25 mouse cellular contexts compared by ENCODE assay signal in the genomic region with DNA sequence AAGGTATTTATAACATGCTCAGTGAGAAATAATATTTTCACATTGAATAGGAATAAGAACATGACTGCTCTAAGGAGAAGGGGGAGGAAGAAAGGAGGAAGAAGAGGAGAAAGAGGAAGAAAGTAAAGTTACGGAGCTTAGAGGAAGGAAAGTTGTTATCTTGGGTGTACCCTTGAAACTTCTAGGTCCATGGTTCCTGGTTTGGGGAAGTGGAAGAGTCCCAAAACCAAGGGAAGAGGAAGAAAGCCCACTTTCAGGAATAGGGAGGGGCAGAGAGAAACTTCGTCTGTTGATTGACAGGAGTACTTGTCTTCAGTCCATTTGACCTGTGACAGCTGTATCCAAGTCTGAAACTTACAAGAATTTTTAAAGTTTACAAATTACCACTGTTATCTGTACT.
DNase-seq lines count a peak whose midpoint lies in the region; ATAC-seq and TF ChIP-seq lines count a peak whose summit lies in the region.
"Had no signal": no experiment of that assay in that cellular context is flagged by ENCODE, and none has a peak within 500 bp of the region (broad histone marks: within the 10 kb centered on the region; RNA-seq: fewer than 3 reads in every experiment).

No protein-coding gene starts in this region.

- no peaks in the 10 kb centered on the region for H3K36me3 ChIP-seq in macrophage (ENCODE audit: inconsistent target)
- H3K36me3 ChIP-seq in hindbrain, embryonic 10.5 days: no peaks in the 10 kb centered on the region
- H3K36me3 ChIP-seq: embryonic facial prominence, embryonic 12.5 days; embryonic facial prominence, embryonic 15.5 days; heart, embryonic 10.5 days; heart, embryonic 13.5 days had no signal

- no peaks in the 10 kb centered on the region for H3K9me3 ChIP-seq in hindbrain, embryonic 10.5 days
- H3K9me3 ChIP-seq: embryonic facial prominence, embryonic 12.5 days; embryonic facial prominence, embryonic 15.5 days; heart, embryonic 10.5 days; heart, embryonic 13.5 days had no signal

- no peaks in the 10 kb centered on the region for H3K27me3 ChIP-seq in hindbrain, embryonic 10.5 days (ENCODE audit: insufficient read depth, poor library complexity, severe bottlenecking)
- H3K27me3 ChIP-seq: embryonic facial prominence, embryonic 12.5 days; embryonic facial prominence, embryonic 15.5 days; heart, embryonic 13.5 days had no signal

- peak overlapping the region; percentile 40; the same call in 1 of the 2 replicates for H3K27ac ChIP-seq in bone marrow macrophage, adult 2 months (ENCODE audit: insufficient read depth, low read depth, low read length)
- H3K27ac ChIP-seq in macrophage: peak overlapping the region; percentile 19; the same call in 1 of the 2 replicates
- no peak overlapping the region for H3K27ac ChIP-seq in hindbrain, embryonic 10.5 days
- H3K27ac ChIP-seq: embryonic facial prominence, embryonic 12.5 days; embryonic facial prominence, embryonic 15.5 days; gastrocnemius, adult 2 months; heart, embryonic 10.5 days; hindbrain, embryonic 14.5 days; hindbrain, postnatal 0 days had no signal

- no peaks in the 10 kb centered on the region for H3K79me2 ChIP-seq in macrophage (ENCODE audit: inconsistent target)

- peak; percentile 93 for ATAC-seq in common myeloid progenitor, adult 5-6 weeks (replicated peaks; ENCODE audit: low read depth, poor library complexity, severe bottlenecking)
- ATAC-seq in monocyte, adult 5-6 weeks (replicated peaks; ENCODE audit: insufficient number of reproducible peaks, low FRiP score, low TSS enrichment, poor library complexity, severe bottlenecking): peak; percentile 47; the same call in 1 of the 2 replicates
- ATAC-seq: CD4-positive, CD25-positive, alpha-beta regulatory T cell, adult 4 months; forebrain, embryonic 14.5 days; forebrain, postnatal 0 days; hindbrain, postnatal 0 days; inflammation-experienced regulatory T-cells, adult 6 months had no signal

- peaks cover 18% of the 10 kb centered on the region for H3K4me1 ChIP-seq in bone marrow macrophage, adult 2 months (ENCODE audit: control insufficient read depth, insufficient read depth, low read length)
- 0 out of 2 replicates have a peak, but pooled peaks cover 2% of the 10 kb centered on the region for H3K4me1 ChIP-seq in hindbrain, embryonic 10.5 days (replicated peaks)
- H3K4me1 ChIP-seq: embryonic facial prominence, embryonic 12.5 days; embryonic facial prominence, embryonic 15.5 days had no signal

- TF ChIP-seq CTCF in bone marrow macrophage, adult 2 months (IDR thresholded peaks at IDR 0.05; ENCODE audit: low read depth, low read length): no peak

- no peak for DNase-seq in urinary bladder, postnatal 36 days (ENCODE audit: low spot score in 2 of 2)
- no peak for DNase-seq in neural tube, embryonic 10.5 days (ENCODE audit: extremely low spot score, low spot score)
- no peak for DNase-seq in hindbrain, embryonic 10.5 days (ENCODE audit: low spot score)
- DNase-seq: adrenal gland, adult 2 months; adrenal gland, postnatal 14 days; cerebellum, adult 18-20 months; cerebellum, adult 9-10 months; cerebellum, postnatal 14 days; forebrain, postnatal 0 days; gastrocnemius, adult 2 months; gastrocnemius, postnatal 14 days; heart, postnatal 14 days had no signal

- 4% methylated on average over 2 of the region's 2 CpGs for WGBS in macrophage (ENCODE audit: missing documents)
- WGBS in hindbrain, embryonic 10.5 days: 79% methylated on average over 2 of the region's 2 CpGs

- H3K4me3 ChIP-seq in bone marrow macrophage, adult 2 months (ENCODE audit: insufficient read depth, low read length): no peak overlapping the region
- H3K4me3 ChIP-seq in macrophage (ENCODE audit: inconsistent target): no peak overlapping the region
- H3K4me3 ChIP-seq in hindbrain, embryonic 10.5 days: no peak overlapping the region
- H3K4me3 ChIP-seq: embryonic facial prominence, embryonic 12.5 days; embryonic facial prominence, embryonic 15.5 days; gastrocnemius, adult 2 months; heart, embryonic 10.5 days; heart, embryonic 13.5 days had no signal

- TF ChIP-seq POLR2A in bone marrow macrophage, adult 2 months (IDR thresholded peaks at IDR 0.05; ENCODE audit: borderline replicate concordance, low read depth, low read length): no peak
